Mouse (Mus musculus): ENCODE measurements around the gene Cnih3.

DNA sequence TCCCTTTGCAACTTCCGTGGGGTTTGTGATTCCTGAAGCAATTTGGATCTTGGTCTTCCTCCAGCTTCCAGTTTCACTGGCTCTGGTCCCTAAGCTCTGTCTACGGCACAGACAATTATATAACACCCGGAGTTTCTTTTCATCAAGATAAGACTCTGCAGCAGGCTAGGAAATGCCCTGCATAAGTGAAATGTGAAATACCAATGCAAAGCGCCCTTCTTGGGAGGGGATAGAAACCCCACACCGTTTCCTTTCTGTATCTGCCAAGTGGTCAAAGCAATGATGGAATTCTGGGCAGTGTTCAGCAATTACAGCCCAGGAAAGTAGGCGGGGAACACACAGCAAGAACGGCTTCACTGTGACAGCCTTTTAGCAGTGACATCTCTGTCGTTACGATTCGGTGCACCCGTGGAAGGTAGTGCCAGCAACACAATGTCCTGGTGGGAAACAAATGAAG is 67.7 kb downstream of the Cnih3 start:
- TF ChIP-seq CTCF (IDR thresholded peaks at IDR 0.05; ENCODE audit: extremely low read depth, insufficient read depth, insufficient read length, insufficient replicate concordance) (no peak), POLR2A (IDR thresholded peaks at IDR 0.05; ENCODE audit: low read depth, low read length) (no peak)
